Mouse (Mus musculus) hindlimb bud, embryonic 11.5 days (tissue): ENCODE data around the gene Mmp3.
"Not testable (repeated sequence)": the region's sequence is repeated elsewhere in the genome, so short reads cannot be mapped to it uniquely, and the experiment has no call there.

Experiments used
- DNase-seq: peaks from one replicate; pipeline ENCODE4 v3.0.0-alpha.2; 2012; ENCODE audit warnings: low read depth, low spot score; ENCODE audit errors: extremely low spot score

The Mmp3 gene

DNA sequence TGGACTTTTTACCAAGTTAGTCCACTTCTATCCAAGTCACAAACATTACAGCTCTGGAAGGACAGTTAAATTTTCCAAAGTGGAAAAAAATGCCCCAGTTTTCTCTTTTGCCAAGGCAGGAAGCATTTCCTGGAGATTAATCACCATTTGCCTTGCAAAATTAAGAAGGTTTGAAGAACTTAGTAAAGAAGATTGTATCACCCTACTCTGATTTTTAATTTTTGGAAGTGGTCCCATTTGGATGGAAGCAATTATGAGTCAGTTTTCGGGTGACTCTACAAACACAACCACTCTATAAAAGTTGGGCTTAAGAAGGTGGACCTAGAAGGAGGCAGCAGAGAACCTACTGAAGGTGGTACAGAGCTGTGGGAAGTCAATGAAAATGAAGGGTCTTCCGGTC, at the start of gene Mmp3:
Gene Mmp3, plus strand, starts transcription at position 301 of the 400 bp plus-strand sequence.
- no peak for DNase-seq

DNA sequence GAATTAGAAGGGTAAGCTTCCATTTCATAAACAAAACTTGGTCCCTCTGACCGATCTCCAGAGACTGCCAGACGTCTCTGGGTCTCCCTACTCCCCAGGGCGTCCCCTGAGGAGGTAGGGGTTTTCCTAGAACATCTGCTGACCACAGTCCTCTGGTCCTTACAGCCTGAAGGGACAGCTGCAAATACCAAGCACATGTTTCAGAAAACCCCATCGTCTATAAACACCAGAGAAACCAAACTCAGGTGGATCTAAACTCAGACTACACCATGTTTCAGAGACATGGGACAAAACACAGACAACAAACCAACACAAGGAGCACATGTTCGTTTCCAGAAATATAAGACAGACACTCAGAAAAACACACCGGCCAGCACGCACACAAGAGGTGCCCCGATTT, 49.1 kb upstream of the Mmp3 start:
- DNase-seq: not testable (repeated sequence)

DNA sequence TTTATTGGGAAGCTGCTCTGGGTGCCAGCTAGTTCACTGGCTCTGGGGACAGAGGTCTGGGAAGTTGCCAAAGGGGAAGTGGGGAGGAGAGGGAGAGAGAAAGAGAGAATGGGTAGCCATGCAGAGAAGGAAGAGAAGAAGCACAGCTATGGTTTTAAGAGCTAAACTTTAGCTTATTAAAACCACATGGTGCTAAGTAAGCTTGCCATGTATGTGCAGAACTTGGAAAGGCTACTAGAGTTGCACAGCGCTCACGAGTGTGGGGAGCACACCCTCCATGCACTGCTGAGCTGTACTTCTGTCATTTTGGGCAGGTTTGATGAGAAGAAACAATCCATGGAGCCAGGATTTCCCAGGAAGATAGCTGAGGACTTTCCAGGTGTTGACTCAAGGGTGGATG, 7.7 kb downstream of the Mmp3 start:
- DNase-seq: no peak

DNA sequence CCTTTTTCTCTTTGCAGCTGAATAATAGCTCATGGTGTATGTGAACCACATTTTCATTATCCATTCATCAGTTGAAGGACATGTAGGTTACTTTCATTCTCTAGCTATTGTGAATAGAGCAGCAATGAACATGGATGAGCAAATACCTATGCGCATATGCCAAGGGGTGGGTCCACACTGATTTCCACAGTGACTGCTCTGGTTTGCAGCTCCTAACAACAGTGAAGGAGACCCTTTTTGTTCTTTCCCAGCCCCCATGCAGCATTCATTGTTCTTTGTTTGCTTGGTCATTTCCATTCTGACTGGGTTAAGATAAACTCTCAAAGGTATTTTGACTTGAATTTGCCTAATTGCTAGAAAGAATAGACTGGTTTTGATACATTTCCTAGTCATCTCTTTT, 24.6 kb downstream of the Mmp3 start:
- DNase-seq: no peak

DNA sequence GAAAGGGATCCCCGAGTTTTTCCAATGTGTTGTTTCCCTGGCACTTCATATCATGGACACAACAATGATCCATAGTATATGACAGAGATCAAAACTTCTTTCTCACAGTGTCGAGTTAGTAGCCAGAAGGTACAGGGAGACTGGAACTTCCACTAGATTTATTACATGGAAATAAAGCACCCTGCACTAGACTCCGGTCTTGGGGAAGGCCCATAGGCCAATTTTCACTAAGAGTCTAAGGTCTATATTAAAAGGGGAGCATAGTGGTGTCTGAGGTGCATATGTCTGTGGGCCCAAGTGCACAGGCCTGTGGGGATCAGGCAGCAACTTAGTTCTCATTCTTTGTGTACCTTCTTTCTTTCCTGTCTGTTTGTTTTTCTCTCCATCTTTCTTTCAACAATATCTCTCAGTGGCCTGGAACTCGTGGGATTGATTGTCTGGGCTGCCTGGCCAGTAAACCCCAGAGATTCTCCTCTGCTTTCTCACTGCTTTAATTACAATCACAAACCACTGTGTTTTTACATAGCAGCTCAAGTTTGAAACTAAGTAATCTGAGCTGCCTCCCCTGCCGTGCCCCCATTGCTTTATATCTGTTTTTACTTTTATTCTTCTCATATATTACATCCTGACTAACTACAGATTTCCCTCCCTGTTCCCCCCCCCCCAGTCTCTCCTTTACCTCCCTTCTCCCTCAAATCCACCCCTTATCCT, 38.2 kb downstream of the Mmp3 start:
- no peak for DNase-seq

DNA sequence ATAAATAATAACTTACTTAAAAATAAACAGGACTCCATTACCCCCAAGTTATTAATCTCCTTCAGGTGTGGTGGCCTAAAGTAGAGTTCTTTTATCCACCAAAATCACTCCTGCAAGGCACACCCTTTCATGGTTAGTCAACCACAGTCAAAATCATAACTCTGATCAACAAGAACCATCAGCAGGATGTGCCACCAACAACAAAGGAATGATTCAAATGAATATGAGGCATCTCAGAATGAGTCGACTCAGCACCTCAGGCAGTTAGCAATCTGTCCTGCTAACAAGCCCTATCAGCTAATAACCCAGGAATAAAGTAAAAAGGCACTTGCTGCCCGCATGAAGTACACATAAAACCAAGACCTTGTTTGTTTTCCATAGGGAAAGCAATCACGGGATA, 55.5 kb downstream of the Mmp3 start:
- no peak for DNase-seq

DNA sequence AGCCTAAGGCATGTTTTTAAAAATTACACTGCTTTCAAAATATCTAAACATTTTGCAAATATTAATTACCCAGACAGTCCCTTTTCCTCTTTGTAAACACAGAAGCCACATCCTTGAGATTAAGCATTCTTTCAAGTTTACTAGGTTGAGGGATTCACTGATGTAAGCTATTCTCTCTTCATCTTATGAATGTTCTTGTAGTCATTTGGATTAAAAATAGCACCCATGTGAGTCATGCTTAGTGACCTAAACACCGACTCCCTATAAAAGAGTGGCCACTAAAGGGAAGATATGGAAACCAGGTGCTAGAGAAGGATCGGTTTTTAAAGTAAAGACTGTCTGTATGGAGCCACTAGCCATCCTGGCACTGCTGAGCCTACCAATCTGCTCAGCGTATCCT, 56.4 kb downstream of the Mmp3 start, which contains the start of gene Mmp10:
Gene Mmp10, plus strand, starts transcription at position 302 of the 400 bp plus-strand sequence.
- DNase-seq: no peak
